Comparison of ENCODE assay signal across 8 mouse cellular contexts in genomic region chr13:39440907-39441306, GRCm38 (mm10).
A peak's percentile ranks its signal among the peaks of the same experiment; 100 is the strongest.
DNase-seq lines count a peak whose midpoint lies in the region; ATAC-seq and TF ChIP-seq lines count a peak whose summit lies in the region.

No protein-coding gene starts in this region.

- DNase-seq in 416B (ENCODE audit: low read depth) (peak; percentile 52), R1 (ENCODE audit: low read depth, low spot score) (peak; percentile 78)
- DNase-seq in cerebellum, postnatal 25 days: peak; percentile 75 to 81
- DNase-seq in gastrocnemius, adult 2 months: peak; percentile 31
- DNase-seq in kidney, postnatal 25 days: peak; percentile 62 to 64
- peak; percentile 62 for DNase-seq in liver, postnatal 0 days
- peak; percentile 84 for DNase-seq in retina, embryonic 14.5 days (ENCODE audit: low spot score)

- 10% methylated on average over 8 of the region's 8 CpGs for WGBS in liver, postnatal 0 days (ENCODE audit: insufficient replicate concordance)

- peak; percentile 95 for TF ChIP-seq CTCF in gastrocnemius, adult 2 months (IDR thresholded peaks at IDR 0.05)
- peak; percentile 83 for TF ChIP-seq CTCF in liver, postnatal 0 days (IDR thresholded peaks at IDR 0.05; ENCODE audit: low read depth)

- no peak for TF ChIP-seq EP300 in liver, postnatal 0 days (IDR thresholded peaks at IDR 0.05; ENCODE audit: low read depth)

- H3K9ac ChIP-seq in liver, postnatal 0 days (replicated peaks): peak overlapping the region; percentile 46; the same call in 1 of the 2 replicates

- ATAC-seq in liver, postnatal 0 days: peak; percentile 53; the same call in 1 of the 2 replicates
- ATAC-seq in erythroid progenitor cell, adult 5-6 weeks (replicated peaks; ENCODE audit: low FRiP score, poor library complexity, severe bottlenecking): no peak

- no peaks in the 10 kb centered on the region for H3K4me1 ChIP-seq in liver, postnatal 0 days (ENCODE audit: insufficient read depth)

- H3K9me3 ChIP-seq in liver, postnatal 0 days (ENCODE audit: low read length): no peaks in the 10 kb centered on the region

- peak overlapping the region; percentile 67 for H3K4me2 ChIP-seq in liver, postnatal 0 days (ENCODE audit: low read depth, low read length)

- no peaks in the 10 kb centered on the region for H3K36me3 ChIP-seq in liver, postnatal 0 days (replicated peaks; ENCODE audit: insufficient read depth, low read length)

- peak overlapping the region; percentile 9; the same call in 1 of the 2 replicates for H3K4me3 ChIP-seq in gastrocnemius, adult 2 months
- peak overlapping the region; percentile 37 for H3K4me3 ChIP-seq in liver, postnatal 0 days (ENCODE audit: low read depth, low read length)

- intact Hi-C loops in gastrocnemius, adult 2 months (cut with DNase I): loop anchor here (5.0 kb wide), 1 partner anchor 1306 kb away; no protein-coding TSS in a partner anchor

- H3K27ac ChIP-seq in gastrocnemius, adult 2 months: no peak overlapping the region
- H3K27ac ChIP-seq in liver, postnatal 0 days (ENCODE audit: low read depth): no peak overlapping the region

- no peaks in the 10 kb centered on the region for H3K27me3 ChIP-seq in liver, postnatal 0 days (ENCODE audit: insufficient read depth, low read length)

Comparison
In these comparisons a context has a peak if more than half of its experiments do, and no peak if none do; other contexts are left out.
1. DNase-seq: peak in every context shown above with its lines; median percentile 84 in retina, embryonic 14.5 days; 78 in R1; 78 in cerebellum, postnatal 25 days; 63 in kidney, postnatal 25 days; 62 in liver, postnatal 0 days; 52 in 416B; 31 in gastrocnemius, adult 2 months.